ENCODE assay signal across 8 mouse cellular contexts in the genomic region with DNA sequence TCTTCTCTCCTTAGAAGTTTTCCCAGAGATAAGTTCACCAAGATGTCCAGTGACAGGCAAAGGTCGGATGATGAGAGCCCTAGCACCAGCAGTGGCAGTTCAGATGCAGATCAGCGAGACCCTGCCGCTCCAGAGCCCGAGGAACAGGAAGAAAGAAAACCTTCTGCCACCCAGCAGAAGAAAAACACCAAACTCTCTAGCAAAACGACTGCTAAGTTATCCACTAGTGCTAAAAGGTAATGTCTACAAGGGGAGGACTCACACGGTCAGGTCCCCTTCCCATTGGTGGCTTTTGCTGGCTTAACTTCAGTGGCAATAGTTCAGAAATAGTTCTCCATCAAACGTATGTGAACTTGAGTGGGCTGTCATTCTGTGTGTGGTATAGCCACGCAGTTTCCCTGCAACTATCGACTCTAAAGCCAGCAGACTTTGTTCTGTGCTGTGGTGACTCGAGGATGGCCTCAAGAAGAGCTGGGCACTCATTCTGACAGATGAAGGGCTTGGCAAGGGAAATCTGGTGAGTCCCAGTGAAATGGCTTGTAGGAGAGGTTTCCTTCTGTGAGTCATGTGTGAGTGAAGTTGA. TPM values are rescaled to one million over a fixed set of nuclear protein-coding genes. Genes with fewer than 3 reads are reported as not detected.
DNase-seq lines count a peak whose midpoint lies in the region; ATAC-seq and TF ChIP-seq lines count a peak whose summit lies in the region.

No protein-coding gene starts in this region.

- 10% methylated on average over 10 of the region's 10 CpGs for WGBS in bone marrow, adult 2 months
- WGBS in forebrain, embryonic 12.5 days = 16% methylated on average over 10 of the region's 10 CpGs
- WGBS in limb, embryonic 11.5 days = 19% methylated on average over 10 of the region's 10 CpGs

- no peak for ATAC-seq in forebrain, embryonic 12.5 days (ENCODE audit: low FRiP score)
- no peak for ATAC-seq in limb, embryonic 11.5 days (ENCODE audit: insufficient number of reproducible peaks, low FRiP score, low TSS enrichment, low read depth)

- H3K27ac ChIP-seq in bone marrow, adult 2 months (ENCODE audit: control insufficient read depth, insufficient read depth, low read depth, low read length, poor library complexity) = 0 out of 2 replicates have a peak overlapping the region, but pooled peaks have one; percentile 5
- peak overlapping the region; percentile 99 for H3K27ac ChIP-seq in forebrain, embryonic 12.5 days
- no peak overlapping the region for H3K27ac ChIP-seq in limb, embryonic 11.5 days (replicated peaks; ENCODE audit: low read depth, low read length)

- no peaks in the 10 kb centered on the region for H3K27me3 ChIP-seq in forebrain, embryonic 12.5 days
- no peaks in the 10 kb centered on the region for H3K27me3 ChIP-seq in limb, embryonic 11.5 days (ENCODE audit: control insufficient read depth, insufficient read depth, low read length)

- H3K9ac ChIP-seq in forebrain, embryonic 12.5 days = peak overlapping the region; percentile 98
- H3K9ac ChIP-seq in limb, embryonic 11.5 days (ENCODE audit: low read length) = peak overlapping the region; percentile 98

- peak overlapping the region; percentile 64 for H3K4me2 ChIP-seq in forebrain, embryonic 12.5 days
- peak overlapping the region; percentile 60 for H3K4me2 ChIP-seq in limb, embryonic 11.5 days (ENCODE audit: low read depth, severe bottlenecking)

- H3K9me3 ChIP-seq in forebrain, embryonic 12.5 days = no peaks in the 10 kb centered on the region
- no peaks in the 10 kb centered on the region for H3K9me3 ChIP-seq in limb, embryonic 11.5 days (ENCODE audit: control insufficient read depth, low read length)

- H3K36me3 ChIP-seq in forebrain, embryonic 12.5 days (replicated peaks) = peaks cover 6% of the 10 kb centered on the region
- peaks cover 4% of the 10 kb centered on the region; the same call in 1 of the 2 replicates for H3K36me3 ChIP-seq in limb, embryonic 11.5 days (ENCODE audit: control insufficient read depth, insufficient read depth, low read length)

- no peak for TF ChIP-seq CTCF in bone marrow, adult 2 months (IDR thresholded peaks at IDR 0.05; ENCODE audit: control insufficient read depth, insufficient read depth, low read length)

- TF ChIP-seq POLR2A in bone marrow, adult 2 months (IDR thresholded peaks at IDR 0.05; ENCODE audit: borderline replicate concordance, control insufficient read depth, low read depth, low read length) = no peak

- DNase-seq in layer of hippocampus, postnatal 14 days (ENCODE audit: low spot score in 2 of 2) = peak; percentile 9 to 25
- no peak for DNase-seq in layer of hippocampus, adult 8-10 months (ENCODE audit: low spot score in 2 of 2)
- DNase-seq in limb, embryonic 11.5 days (ENCODE audit: low spot score) = no peak
- DNase-seq in natural killer cell, adult 2 months (ENCODE audit: low spot score in 2 of 2) = peak; percentile 6 to 21
- DNase-seq in gastrocnemius, adult 8-10 months (ENCODE audit: low spot score in 2 of 2) = no peak
- DNase-seq in c-Kit-positive CD71-positive TER-119-positive erythroid progenitor cells, embryonic 14.5 days (ENCODE audit: low spot score) = no peak

- peaks cover 1% of the 10 kb centered on the region for H3K4me1 ChIP-seq in bone marrow, adult 2 months (ENCODE audit: control insufficient read depth, insufficient read depth, low read length)
- peaks cover 34% of the 10 kb centered on the region for H3K4me1 ChIP-seq in forebrain, embryonic 12.5 days
- peaks cover 6% of the 10 kb centered on the region for H3K4me1 ChIP-seq in limb, embryonic 11.5 days (ENCODE audit: control insufficient read depth, insufficient read depth, low read length)

- H3K4me3 ChIP-seq in bone marrow, adult 2 months (replicated peaks; ENCODE audit: control insufficient read depth, low read depth, low read length) = peak overlapping the region; percentile 49
- peak overlapping the region; percentile 84 for H3K4me3 ChIP-seq in forebrain, embryonic 12.5 days (replicated peaks)
- peak overlapping the region; percentile 58 for H3K4me3 ChIP-seq in limb, embryonic 11.5 days (ENCODE audit: low read depth, low read length)

RNA-seq across cellular contexts. Expression of a gene that starts 2.6 kb away (rescaled TPM):
- 100 to 1,000 TPM; 106 to 115 TPM for total RNA-seq in layer of hippocampus, postnatal 14 days (2021)
- 100 to 1,000 TPM in 2 of 4 experiments, 10 to 100 TPM in 2; 91.5 to 107 (median 98.4) TPM for total RNA-seq in layer of hippocampus, adult 8-10 months (2022)
- 53.7 and 67.7 TPM in 2 replicates for polyA plus RNA-seq in bone marrow, adult 2 months (2011; ENCODE audit: insufficient read depth, insufficient read length, low replicate concordance, missing spikeins)
- polyA plus RNA-seq in forebrain, embryonic 12.5 days (2016; fragmentation: Nextera tagmentation; extraction: Ambion mirVana) = 243 and 249 TPM in 2 replicates
- 263 and 271 TPM in 2 replicates for polyA plus RNA-seq in limb, embryonic 11.5 days (2014; fragmentation: Nextera tagmentation; extraction: Ambion mirVana)
- total RNA-seq in gastrocnemius, adult 8-10 months (2022) = 10 to 100 TPM; 27.3 to 33.9 (median 29.8) TPM

Comparison
In these comparisons a context has a peak if more than half of its experiments do, and no peak if none do; other contexts are left out.
1. DNase-seq: peak in layer of hippocampus, postnatal 14 days (2 of 2) and natural killer cell, adult 2 months (2 of 2); none in layer of hippocampus, adult 8-10 months (0 of 2), limb, embryonic 11.5 days (single experiment), gastrocnemius, adult 8-10 months (0 of 2) and c-Kit-positive CD71-positive TER-119-positive erythroid progenitor cells, embryonic 14.5 days (single experiment).
2. Peak in every context shown above with its lines, with median percentiles within 50 percentile points of each other: H3K4me3 ChIP-seq.